Mouse (Mus musculus) myocyte (in vitro differentiated cells): ENCODE results near the gene Gm10142.

ENCODE experiments used
- E2F4 ChIP-seq: IDR thresholded peaks from one replicate; pipeline ENCODE4 v1.6.1; 2011; ENCODE audit warnings: mild to moderate bottlenecking, control low read depth, moderate library complexity; ENCODE audit not compliant: insufficient read depth
- POLR2A ChIP-seq: IDR thresholded peaks from one replicate; pipeline ENCODE4 v1.6.1; 2011; ENCODE audit warnings: low read depth, mild to moderate bottlenecking, control low read depth, moderate library complexity; ENCODE audit not compliant: insufficient read length
- POLR2AphosphoS2 ChIP-seq: IDR thresholded peaks from one replicate; pipeline ENCODE4 v1.6.1; 2011; ENCODE audit warnings: low read depth, control low read depth; ENCODE audit not compliant: insufficient read length
- TCF12 ChIP-seq: IDR thresholded peaks from one replicate; pipeline ENCODE4 v1.6.1; 2011; ENCODE audit warnings: mild to moderate bottlenecking, control low read depth; ENCODE audit not compliant: poor library complexity, insufficient read depth, severe bottlenecking
- TCF3 ChIP-seq: IDR thresholded peaks from one replicate; pipeline ENCODE4 v1.6.1; 2011; ENCODE audit warnings: low read depth, control low read depth; ENCODE audit not compliant: insufficient read length

GRCm38 (mm10) chr10:77677562-77677961 lies 38.0 kb upstream of the Gm10142 start:
- no peak for TF ChIP-seq POLR2A
- no peak for TF ChIP-seq TCF12
- TF ChIP-seq POLR2AphosphoS2 = no peak
- TF ChIP-seq E2F4 = no peak
- TF ChIP-seq TCF3 = no peak
